Mouse (Mus musculus) mesoderm, embryonic 11.5 days (tissue): ENCODE data around the gene Bex2.

ENCODE experiments used
- DNase-seq: peaks from one replicate; pipeline ENCODE4 v3.0.0-alpha.2; 2012; ENCODE audit warnings: low read depth, low spot score

Gene Bex2

DNA sequence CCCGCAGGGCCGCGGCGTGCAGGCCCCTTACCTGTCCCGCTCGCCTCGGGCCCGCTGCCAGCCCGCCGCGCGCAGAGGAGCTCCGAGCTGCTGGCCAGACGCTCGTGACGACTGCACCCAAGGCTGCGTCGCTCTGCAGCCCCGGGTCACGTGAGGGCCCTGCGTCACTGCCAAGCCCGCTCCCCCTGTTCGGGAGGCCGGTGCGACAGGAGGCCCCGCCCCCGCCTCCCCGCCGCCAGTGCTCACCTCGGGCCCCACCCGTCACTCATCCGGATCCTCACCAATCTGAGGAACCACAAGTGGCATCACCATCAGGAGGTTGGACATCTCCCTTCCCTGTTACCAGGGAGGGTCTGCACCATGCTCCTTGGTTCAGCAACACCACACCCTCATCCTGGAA lies at the start of gene Bex2:
TSS of gene Bex2 (minus strand) at position 217 of the 400 bp plus-strand sequence.
- DNase-seq, result peak; percentile 2

DNA sequence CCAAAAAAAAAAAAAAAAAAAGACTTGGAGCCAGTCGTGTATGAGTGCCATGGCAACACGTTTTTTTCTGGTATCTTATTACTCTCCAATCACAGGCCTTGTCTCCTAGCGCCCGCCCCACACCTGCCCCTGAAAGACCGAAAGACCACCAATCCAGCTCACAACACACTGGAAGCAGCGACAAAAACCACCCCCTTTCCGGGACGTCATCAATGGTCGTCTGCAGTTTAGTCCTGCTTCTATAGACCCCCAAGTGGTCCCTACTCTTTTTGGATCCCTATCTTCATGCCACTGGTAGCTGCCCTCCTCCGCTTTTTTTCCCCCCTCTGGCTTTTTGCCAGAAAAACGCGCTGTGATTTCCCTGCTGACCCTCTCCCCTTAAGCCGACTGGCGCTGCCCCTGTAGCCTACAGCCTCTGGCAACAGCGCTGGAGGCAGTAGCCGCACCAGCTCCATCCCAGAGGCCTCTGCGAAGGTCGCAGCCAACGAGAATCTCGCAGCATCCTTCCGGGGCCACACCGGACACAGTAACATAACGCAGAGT lies 47.5 kb upstream of the Bex2 start:
- peak; percentile 85 for DNase-seq

DNA sequence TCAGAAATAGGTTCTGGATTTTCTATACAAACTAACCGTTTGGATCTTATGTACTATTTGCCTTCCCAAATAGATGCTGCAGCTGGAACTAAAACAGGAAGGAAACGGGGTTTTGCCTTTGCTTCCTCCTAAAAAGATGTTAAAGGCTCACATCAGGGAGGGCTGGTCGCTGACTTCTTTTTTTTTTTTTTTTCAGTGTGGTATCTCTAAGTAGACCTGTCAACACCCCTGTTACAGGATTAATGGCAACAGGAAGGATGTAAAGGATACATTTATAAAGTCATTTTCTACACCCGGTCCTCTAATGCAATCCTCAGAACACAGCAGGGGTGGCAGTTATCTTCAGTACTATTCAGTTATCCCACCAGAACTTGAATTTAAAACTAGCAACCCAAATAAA lies 47.0 kb upstream of the Bex2 start:
- no peak for DNase-seq

DNA sequence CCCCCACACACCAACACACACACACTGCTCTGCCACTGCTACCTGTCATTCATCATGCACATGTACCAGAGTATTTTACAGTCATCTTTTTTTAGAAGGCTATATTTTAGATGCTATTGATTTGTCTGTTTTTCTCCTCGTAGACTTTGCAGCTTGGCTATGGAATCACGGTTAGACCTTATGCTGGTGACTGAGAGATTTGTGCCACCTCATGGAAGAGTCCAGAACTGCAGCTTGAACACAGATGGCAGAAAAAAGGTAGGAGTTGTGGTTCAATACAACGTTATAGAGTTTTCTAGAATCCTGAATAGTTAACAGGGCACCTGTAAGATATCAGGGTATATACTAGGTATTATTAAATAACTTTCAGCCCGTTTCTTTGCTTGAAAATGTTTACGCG lies 39.9 kb upstream of the Bex2 start:
- peak; percentile 39 for DNase-seq

DNA sequence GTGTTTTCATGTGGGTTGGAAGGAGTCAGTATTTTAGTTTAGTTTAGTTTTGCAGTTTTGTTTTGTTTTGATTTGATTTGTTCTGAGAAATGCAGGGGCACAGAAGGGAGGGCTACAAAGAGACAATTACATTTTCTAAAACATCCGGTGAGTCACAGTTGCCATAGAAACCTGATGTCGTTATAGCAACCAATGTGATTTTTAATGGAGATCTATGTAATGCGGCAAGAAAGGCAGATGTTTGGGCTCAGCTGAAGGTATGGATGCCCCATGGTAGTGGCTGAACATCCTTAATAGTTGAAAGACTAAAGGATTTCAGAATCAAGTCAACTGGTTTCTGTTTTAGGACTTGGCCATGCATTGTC lies 36.7 kb upstream of the Bex2 start:
- DNase-seq, result peak; percentile 7

DNA sequence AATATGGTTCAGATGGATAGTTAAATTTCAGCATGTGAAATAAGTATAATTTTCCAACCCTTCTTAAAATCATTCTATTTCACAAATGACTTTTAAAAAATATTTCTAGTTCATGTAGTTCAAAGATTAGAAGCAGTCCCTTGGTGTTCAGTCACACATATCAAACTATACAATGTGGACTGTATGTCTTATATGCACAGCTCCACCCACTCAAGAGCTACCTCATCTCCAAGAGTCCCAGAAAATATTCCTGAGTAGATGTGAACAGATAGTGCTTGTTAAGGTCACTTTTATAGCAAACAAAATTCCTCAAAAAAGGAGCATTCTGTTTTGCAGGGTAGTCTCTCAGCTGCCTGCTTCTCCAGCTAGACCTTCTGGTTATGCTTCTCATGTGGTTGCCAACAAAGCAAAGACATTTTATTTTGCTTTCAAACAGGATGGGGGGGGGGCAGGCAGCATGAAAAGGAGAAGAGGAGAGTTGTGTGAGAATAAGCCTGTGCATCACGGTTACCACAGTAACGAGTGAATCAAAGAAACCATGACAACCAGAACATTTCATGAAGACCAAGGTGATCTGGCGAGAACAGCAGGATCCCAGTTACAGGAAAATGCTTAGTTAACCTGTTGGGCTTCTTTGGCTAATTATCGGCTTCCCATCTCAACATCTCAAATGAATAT lies 36.1 kb upstream of the Bex2 start:
- DNase-seq, result no peak

DNA sequence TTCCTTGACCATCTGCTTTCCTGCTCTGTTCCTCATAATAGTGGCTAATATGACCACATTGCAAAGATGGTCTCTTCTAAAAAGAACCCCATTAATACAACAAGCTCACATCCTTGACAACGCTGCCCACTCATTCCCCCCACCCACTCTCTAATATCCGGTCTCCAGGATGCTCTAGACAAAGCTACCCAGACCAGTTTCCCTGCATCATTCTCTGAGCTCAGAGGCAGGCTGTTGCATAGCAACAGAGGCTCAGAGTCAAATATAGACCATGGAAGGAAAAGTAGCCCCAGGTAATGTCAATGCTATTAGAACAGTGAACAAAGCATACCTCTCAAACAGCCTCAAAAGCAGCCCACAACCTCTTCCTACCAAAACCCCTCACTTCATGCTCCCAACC lies 26.4 kb upstream of the Bex2 start:
- DNase-seq, result no peak

DNA sequence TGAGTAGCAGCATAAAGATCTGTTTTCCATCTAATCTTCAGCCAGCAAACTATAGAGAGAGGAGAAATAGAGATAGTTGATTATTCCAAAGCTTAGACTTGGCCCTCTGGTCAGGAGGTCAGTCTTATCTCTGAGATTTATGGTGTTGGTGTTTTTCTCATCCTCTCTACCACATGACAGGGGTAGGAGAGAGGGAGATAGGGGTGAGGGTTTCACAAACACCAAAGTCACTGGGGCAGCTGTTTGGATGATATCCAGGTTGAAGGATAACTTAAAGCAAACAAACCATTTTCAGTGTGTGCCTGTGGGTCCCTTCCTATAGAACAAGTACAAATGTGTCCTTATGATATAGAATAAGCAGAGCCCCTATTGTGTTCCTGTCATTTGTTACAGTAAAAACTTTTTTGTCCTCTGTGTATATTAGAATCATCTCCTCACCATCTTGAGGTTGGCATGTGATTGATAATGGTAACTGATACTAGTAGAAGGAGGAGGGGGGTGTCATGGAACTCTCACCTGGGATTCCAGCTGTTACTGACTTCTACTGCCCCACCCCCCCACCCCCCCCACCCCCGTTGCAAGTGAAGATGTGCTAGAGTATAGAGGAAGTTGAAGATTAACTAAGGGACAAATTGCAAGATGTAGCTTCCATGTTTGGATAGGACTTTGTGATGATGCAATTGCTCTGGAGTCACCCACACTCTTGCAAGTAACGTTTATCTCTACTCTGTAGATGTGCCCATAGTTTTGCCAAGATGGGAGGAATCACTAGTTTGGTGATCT lies 24.7 kb upstream of the Bex2 start:
- no peak for DNase-seq

DNA sequence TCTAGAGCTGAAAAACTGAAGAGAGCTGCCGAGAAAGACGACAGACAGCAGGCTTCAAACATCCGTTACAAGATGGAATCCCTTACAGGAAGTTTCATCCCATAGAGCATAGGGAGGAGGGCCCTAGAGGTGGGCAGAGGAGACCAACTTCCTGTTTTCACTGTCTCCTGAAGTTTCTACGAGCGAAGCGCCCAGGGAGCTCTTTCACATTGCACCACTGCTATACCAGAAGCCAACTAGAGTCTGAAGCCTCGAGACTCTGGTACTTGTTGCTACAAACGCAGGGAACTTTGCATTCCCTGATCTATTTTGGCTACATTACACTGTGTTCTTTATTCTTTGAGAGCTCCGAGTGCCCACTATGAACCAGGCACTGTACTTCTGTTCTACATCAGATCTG lies 17.1 kb upstream of the Bex2 start, which contains the start of gene Nxf3:
TSS of gene Nxf3 (minus strand) at position 101 of the 400 bp plus-strand sequence.
- no peak for DNase-seq

DNA sequence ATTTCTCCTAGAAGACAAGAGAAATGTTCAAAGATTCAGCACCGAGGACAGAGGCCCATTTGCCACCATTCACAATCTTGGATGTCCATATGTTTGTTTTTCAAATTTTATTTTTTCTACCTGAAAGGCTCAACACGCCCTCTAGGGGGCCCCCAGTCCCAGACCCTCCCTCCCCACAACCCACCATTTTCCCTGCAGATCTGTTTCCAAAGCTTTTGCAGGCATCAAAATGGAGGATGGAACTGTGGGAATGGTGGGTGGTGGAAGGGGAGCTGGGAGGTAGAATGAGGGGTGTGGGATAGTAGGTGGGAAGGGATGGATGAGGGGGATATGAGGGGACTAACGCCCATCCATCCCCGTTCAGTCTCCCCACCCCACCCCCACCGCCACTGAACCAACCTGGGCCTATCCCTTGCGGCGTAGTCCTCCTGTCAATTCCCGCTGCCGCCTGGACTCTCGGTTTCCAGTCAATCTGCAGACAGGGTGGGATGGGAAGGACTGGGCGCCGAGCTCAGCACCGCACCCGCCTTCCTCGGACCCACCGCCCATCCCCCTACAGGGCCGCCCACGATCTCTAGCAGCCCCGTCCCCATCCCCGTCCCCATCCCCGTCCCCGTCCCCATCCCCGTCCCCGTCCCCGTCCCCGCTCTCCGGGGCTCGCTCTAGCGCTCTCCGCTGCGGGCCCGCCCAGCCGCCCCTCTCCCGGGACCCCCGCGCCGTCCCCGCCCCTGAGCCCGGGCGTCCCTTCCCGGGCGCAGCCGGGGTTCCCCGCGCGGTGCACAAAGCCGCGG lies 640 bp downstream of the Bex2 start:
- peak; percentile 59 for DNase-seq

DNA sequence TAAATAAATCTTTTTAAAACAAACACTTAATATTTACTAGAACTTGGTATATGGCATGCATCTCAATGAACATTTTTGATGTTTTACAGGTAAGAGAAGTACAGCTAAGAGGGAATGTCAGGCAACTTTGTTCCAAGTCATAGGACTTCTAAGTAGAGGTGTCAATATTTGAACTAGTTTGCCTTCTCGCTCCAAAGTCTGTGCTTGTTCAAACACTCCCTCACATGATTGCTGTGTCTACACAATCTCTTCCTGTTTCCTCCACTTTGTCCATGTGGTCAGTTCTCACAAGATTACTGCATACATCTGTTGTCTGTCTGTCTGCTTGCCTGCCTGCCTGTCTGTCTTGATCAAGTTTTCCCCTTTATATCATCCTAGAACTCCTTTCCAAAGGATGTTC lies 7.3 kb downstream of the Bex2 start:
- no peak for DNase-seq

DNA sequence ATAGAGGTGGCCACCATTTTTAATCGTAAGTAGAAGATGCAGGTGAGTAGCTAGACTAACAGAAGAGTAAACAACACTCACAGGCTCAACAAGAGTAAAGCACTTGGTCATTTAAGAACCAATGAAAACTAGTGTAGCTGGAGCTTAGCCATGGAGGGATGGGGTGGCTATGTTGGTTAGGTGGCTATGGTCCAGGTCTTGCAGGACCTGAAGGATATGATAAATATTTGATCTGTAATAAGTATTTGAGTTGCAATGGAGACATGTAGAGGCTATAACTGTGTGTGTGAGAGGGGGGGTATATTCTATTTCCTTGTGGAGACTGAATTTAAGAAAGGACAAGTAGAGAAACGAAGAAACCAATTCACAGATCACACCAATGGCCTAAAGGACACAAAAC lies 16.8 kb downstream of the Bex2 start:
- no peak for DNase-seq

DNA sequence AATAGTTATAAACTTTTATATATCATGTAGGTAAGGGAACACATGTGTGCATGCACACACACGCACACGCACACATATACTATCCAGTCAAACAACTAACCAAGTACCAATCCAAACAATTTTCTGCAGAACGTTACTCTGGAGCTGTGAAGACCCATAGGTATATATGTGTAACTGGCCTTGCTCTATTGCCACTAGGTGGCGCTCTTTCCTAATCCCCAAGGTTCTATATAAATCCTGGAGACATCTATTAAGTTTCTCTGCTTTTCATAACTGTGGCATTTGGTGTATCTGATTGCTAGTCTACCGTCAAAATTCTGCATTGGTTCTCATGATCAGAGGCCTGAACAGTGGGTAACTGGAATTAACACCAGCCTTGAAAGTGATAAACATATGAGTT lies 20.5 kb downstream of the Bex2 start:
- peak; percentile 74 for DNase-seq

DNA sequence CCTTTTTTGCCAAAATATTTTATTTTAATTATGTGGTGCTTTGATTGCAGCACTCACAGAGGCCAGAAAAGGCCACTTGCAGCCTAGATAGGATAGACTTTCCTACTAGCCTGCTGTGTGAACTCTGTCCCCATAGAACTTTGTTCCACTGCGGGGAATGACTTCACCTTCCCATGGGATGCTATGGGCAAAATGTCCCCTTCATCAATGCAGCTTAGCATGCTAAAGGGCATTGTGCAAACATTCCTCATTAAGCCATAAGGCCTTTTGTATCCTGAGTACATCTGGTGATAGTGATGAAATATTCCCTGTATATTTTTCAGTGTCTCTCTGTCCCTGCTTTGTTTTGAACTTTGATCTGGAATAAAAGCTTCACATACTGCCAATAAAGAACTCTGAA lies 24.3 kb downstream of the Bex2 start:
- DNase-seq, result no peak

DNA sequence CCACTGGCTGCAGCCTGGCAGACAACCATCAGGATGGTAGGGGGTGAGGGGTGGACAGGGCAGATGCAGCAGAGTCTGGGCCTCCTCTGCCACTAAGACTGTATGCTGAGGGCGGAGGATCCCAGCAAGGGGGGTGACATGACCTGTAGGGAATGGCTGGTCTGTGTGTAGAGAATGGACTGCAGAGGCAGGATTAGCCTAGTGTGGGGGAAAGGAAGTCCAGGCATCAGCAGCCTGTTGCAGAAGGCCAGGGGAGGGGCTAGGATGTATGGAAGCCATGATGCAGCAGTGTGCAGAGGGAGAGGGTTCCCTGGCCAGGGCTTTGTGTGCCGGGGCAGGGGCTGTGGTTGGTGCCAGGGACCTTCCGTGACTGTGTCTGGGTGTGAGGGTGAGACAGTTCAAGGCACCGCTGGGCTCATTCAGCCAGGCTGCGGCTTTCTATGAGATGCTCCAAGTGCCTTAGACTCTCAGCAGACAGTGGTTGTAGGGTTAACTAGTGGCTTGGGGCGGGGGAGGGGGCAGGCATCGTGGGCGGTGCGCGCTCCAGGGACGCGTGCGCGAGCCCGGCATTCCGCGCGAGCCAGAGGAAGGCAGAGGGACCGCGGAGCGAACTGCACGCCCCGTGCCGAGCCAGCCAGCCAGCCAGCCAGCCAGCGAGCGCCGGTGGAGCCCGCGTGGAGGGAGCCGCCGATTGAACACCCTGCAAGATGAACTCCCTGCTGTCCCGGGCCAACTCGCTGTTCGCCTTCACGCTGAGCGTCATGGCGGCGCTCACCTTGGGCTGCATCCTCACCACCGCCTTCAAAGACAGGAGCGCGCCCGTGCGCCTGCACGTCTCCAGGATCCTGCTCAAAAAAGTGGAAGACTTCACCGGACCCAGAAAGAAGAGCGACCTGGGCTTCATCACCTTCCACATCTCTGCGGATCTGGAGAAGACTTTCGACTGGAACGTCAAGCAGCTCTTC lies 35.0 kb downstream of the Bex2 start, which contains the start of gene Arxes1:
TSS of gene Arxes1 (plus strand) at position 569 of the 965 bp plus-strand sequence.
- DNase-seq, result peak; percentile 8

DNA sequence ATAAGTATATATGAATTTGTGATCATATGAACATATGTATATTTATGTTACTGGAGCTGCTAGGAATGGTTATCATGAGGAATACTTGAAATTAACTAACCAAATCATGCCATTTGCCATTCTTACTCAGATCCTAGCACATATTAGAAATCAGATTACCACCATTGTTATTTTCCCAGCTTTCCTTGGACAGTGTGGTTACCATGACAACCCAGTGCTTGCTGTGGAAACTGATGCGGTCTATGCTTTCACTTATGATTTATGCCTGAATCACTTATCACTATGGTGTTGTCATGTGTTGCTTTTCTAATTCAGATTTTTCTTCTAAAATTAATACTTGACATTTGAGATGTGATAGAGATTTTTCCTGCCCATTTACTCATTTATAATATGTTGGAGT lies 37.7 kb downstream of the Bex2 start:
- DNase-seq, result no peak
